14 mouse cellular contexts compared by ENCODE assay signal in genomic region chr4:82605034-82605784, GRCm38 (mm10).
DNase-seq lines count a peak whose midpoint lies in the region; ATAC-seq and TF ChIP-seq lines count a peak whose summit lies in the region.
"Had no signal": no experiment of that assay in that cellular context is flagged by ENCODE, and none has a peak within 500 bp of the region (broad histone marks: within the 10 kb centered on the region; RNA-seq: fewer than 3 reads in every experiment).

No protein-coding gene starts in this region.

- DNase-seq in layer of hippocampus, adult 2 months (ENCODE audit: low spot score in 2 of 2) = no peak
- DNase-seq in layer of hippocampus, adult 18-20 months (ENCODE audit: low spot score in 2 of 2) = no peak
- no peak for DNase-seq in ovary, postnatal 36 days (ENCODE audit: low spot score)
- DNase-seq in layer of hippocampus, adult 11-12 months (ENCODE audit: low spot score) = no peak
- DNase-seq in left cerebral cortex, adult 2 months (ENCODE audit: extremely low spot score in 1 of 2, low spot score in 2 of 2) = no peak
- DNase-seq: cerebellum, adult 8-10 months; gastrocnemius, postnatal 25 days; kidney, postnatal 14 days had no signal

- no peak for ATAC-seq in intestine, embryonic 15.5 days
- no peak for ATAC-seq in neural tube, embryonic 13.5 days (ENCODE audit: low read depth)
- ATAC-seq: Patski had no signal

- no peak for TF ChIP-seq CTCF in layer of hippocampus, adult 2 months (conservative IDR thresholded peaks at IDR 0.05)
- no peak for TF ChIP-seq CTCF in embryonic fibroblast, embryonic 13.5 days (IDR thresholded peaks at IDR 0.05; ENCODE audit: borderline replicate concordance, insufficient read depth, low read length)
- TF ChIP-seq CTCF in left cerebral cortex, adult 2 months (IDR thresholded peaks at IDR 0.05) = no peak

- H3K9ac ChIP-seq in intestine, embryonic 15.5 days = no peak overlapping the region
- H3K9ac ChIP-seq in neural tube, embryonic 13.5 days = no peak overlapping the region
- H3K9ac ChIP-seq: neural tube, embryonic 12.5 days had no signal

- H3K9me3 ChIP-seq in intestine, embryonic 15.5 days = no peaks in the 10 kb centered on the region
- H3K9me3 ChIP-seq in neural tube, embryonic 13.5 days = 0 out of 2 replicates have a peak, but pooled peaks cover 11% of the 10 kb centered on the region

- H3K4me1 ChIP-seq in embryonic fibroblast, embryonic 13.5 days (ENCODE audit: control insufficient read depth, insufficient read depth, low read length) = peaks cover 12% of the 10 kb centered on the region
- H3K4me1 ChIP-seq in intestine, embryonic 15.5 days (replicated peaks) = peaks cover 4% of the 10 kb centered on the region; the same call in 1 of the 2 replicates
- peaks cover 17% of the 10 kb centered on the region for H3K4me1 ChIP-seq in neural tube, embryonic 13.5 days (replicated peaks)

- WGBS in intestine, embryonic 15.5 days = 51% methylated on average over 14 of the region's 14 CpGs
- WGBS in neural tube, embryonic 13.5 days = 49% methylated on average over 14 of the region's 14 CpGs

- TF ChIP-seq POLR2A in embryonic fibroblast, embryonic 13.5 days (IDR thresholded peaks at IDR 0.05; ENCODE audit: low read depth, low read length) = no peak

- peak overlapping the region; percentile 75 for H3K27ac ChIP-seq in layer of hippocampus, adult 2 months
- peak overlapping the region; percentile 42 for H3K27ac ChIP-seq in embryonic fibroblast, embryonic 13.5 days (ENCODE audit: insufficient read depth, low read length)
- peak overlapping the region; percentile 68 for H3K27ac ChIP-seq in intestine, embryonic 15.5 days
- H3K27ac ChIP-seq in neural tube, embryonic 13.5 days (replicated peaks) = peak overlapping the region; percentile 62
- H3K27ac ChIP-seq in left cerebral cortex, adult 2 months = no peak overlapping the region
- H3K27ac ChIP-seq: macrophage; neural tube, embryonic 12.5 days had no signal

- intact Hi-C loops in left cerebral cortex, adult 2 months (cut with DNase I) = no loop called here

- no peaks in the 10 kb centered on the region for H3K27me3 ChIP-seq in intestine, embryonic 15.5 days (replicated peaks)
- no peaks in the 10 kb centered on the region for H3K27me3 ChIP-seq in neural tube, embryonic 13.5 days
- H3K27me3 ChIP-seq: neural tube, embryonic 12.5 days; Patski had no signal

- H3K36me3 ChIP-seq in intestine, embryonic 15.5 days = no peaks in the 10 kb centered on the region
- no peaks in the 10 kb centered on the region for H3K36me3 ChIP-seq in neural tube, embryonic 13.5 days
- H3K36me3 ChIP-seq: neural tube, embryonic 12.5 days had no signal

- H3K4me3 ChIP-seq in layer of hippocampus, adult 2 months = peak overlapping the region; percentile 28; the same call in 1 of the 2 replicates
- H3K4me3 ChIP-seq in embryonic fibroblast, embryonic 13.5 days (ENCODE audit: insufficient read depth, low read length) = no peak overlapping the region
- no peak overlapping the region for H3K4me3 ChIP-seq in intestine, embryonic 15.5 days (replicated peaks)
- H3K4me3 ChIP-seq in neural tube, embryonic 13.5 days = no peak overlapping the region
- H3K4me3 ChIP-seq in left cerebral cortex, adult 2 months = no peak overlapping the region
- H3K4me3 ChIP-seq: neural tube, embryonic 12.5 days had no signal

- H3K4me2 ChIP-seq in intestine, embryonic 15.5 days (replicated peaks) = no peak overlapping the region
- H3K4me2 ChIP-seq in neural tube, embryonic 13.5 days = 0 out of 2 replicates have a peak overlapping the region, but pooled peaks have one; percentile 22
- H3K4me2 ChIP-seq: neural tube, embryonic 12.5 days had no signal
